Mouse (Mus musculus): ENCODE measurements at regions not wholly inside any gene's neighbourhood (a gene's known extent, or its start where the extent isn't known, plus 50 kb on each side); places are given as distances from the start of the nearest gene placed in this dataset.
A peak's percentile ranks its signal among the peaks of the same experiment; 100 is the strongest.

DNA sequence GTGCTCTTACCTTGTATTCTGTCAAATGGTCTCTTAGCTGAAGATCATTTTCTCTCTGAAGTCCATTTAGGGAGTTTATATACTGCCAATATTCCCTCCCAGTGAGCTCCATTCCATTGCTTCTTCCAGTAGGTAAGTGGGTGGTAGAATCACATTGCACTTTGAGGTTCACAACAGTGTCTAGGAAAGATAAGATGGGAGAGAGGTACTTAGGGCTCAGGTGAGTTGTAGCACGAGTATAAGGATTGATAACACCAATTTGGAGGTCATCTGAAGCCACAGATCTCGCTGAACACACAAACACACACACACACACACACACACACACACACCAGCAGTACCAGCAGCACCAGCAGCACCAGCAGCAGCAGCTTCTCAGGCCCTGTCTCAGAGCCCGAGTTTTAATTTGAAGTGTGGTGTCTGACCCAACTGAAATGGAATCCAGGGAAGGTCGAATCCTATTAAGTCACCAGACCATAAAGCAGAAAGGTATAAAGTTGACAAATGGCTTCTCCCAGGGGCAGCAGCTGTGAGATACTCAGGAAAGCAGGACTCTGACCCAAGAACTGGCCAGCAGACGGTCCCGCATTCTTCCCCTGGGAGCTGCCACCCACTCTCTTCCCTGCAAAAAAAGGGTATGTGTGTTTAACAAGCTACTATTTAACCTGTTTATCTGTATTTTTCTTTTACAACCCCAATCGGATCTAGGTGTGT is 561.9 kb upstream of the Cdh11 start:
- no peaks in the 10 kb centered on the region for H3K27me3 ChIP-seq (ENCODE audit: insufficient read depth, low read length)
- H3K9ac ChIP-seq = no peak overlapping the region
- 43% methylated on average over 7 of the region's 7 CpGs for WGBS
- TF ChIP-seq CTCF (IDR thresholded peaks at IDR 0.05; ENCODE audit: low read depth) = no peak
- ATAC-seq (ENCODE audit: insufficient read depth) (no peak), DNase-seq (no peak)
- H3K4me2 ChIP-seq = no peak overlapping the region
- no peak overlapping the region for H3K27ac ChIP-seq (ENCODE audit: low read depth)
- H3K4me1 ChIP-seq (ENCODE audit: insufficient read depth) = no peaks in the 10 kb centered on the region
- no peaks in the 10 kb centered on the region for H3K36me3 ChIP-seq (ENCODE audit: insufficient read depth)
- H3K4me3 ChIP-seq (ENCODE audit: low read depth, low read length) = no peak overlapping the region
- H3K9me3 ChIP-seq (ENCODE audit: low read depth, low read length) = no peaks in the 10 kb centered on the region

- no peak overlapping the region for H3K9ac ChIP-seq
- no peak for TF ChIP-seq CTCF (IDR thresholded peaks at IDR 0.05; ENCODE audit: low read depth)
- DNase-seq (peak; percentile 75), ATAC-seq (ENCODE audit: insufficient read depth) (peak; percentile 52; the same call in 1 of the 2 replicates)
- H3K36me3 ChIP-seq (ENCODE audit: insufficient read depth) = no peaks in the 10 kb centered on the region
- no peak overlapping the region for H3K4me3 ChIP-seq (ENCODE audit: low read depth, low read length)
- 44% methylated on average over 3 of the region's 3 CpGs for WGBS
- no peak overlapping the region for H3K4me2 ChIP-seq
- no peaks in the 10 kb centered on the region; the same call in 1 of the 2 replicates for H3K4me1 ChIP-seq (ENCODE audit: insufficient read depth)
- no peaks in the 10 kb centered on the region for H3K27me3 ChIP-seq (ENCODE audit: insufficient read depth, low read length)
- peak overlapping the region; percentile 24; the same call in 1 of the 2 replicates for H3K27ac ChIP-seq (ENCODE audit: low read depth)
- H3K9me3 ChIP-seq (ENCODE audit: low read depth, low read length) = no peaks in the 10 kb centered on the region
Measured at GRCm38 (mm10) chr8:103361713-103362112, 576.3 kb upstream of the Cdh11 start.

GRCm38 (mm10) chr8:103370394-103370793 is 585.0 kb upstream of the Cdh11 start:
- no peak overlapping the region for H3K4me2 ChIP-seq
- TF ChIP-seq CTCF (IDR thresholded peaks at IDR 0.05; ENCODE audit: low read depth) = no peak
- ATAC-seq (ENCODE audit: insufficient read depth) (no peak), DNase-seq (no peak)
- no peaks in the 10 kb centered on the region for H3K27me3 ChIP-seq (ENCODE audit: insufficient read depth, low read length)
- H3K9me3 ChIP-seq (ENCODE audit: low read depth, low read length) = no peaks in the 10 kb centered on the region
- H3K9ac ChIP-seq = no peak overlapping the region
- H3K4me1 ChIP-seq (ENCODE audit: insufficient read depth) = peaks cover 3% of the 10 kb centered on the region; the same call in 1 of the 2 replicates
- H3K27ac ChIP-seq (ENCODE audit: low read depth) = no peak overlapping the region
- 27% methylated on average over 2 of the region's 2 CpGs for WGBS
- H3K36me3 ChIP-seq (ENCODE audit: insufficient read depth) = no peaks in the 10 kb centered on the region
- H3K4me3 ChIP-seq (ENCODE audit: low read depth, low read length) = no peak overlapping the region

DNA sequence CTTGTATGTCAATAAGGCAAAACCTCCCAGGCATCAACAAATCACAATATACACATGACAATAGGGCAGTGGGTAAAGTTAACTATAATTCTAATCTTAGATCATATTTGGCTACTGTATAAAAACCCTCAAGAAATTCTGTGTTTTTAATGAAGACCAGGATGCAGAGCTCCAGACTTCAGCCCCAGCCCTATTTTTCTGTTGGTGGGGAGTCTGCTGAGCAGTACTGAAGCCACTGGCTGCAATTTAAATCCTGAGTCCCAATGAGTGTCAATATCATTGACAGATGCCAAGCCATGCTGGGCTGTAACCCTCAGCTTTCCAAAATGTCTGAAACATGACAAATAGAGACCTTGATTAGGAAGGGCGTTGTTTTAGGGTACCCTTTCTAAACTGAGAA is 587.6 kb upstream of the Cdh11 start:
- DNase-seq (peak; percentile 40), ATAC-seq (ENCODE audit: insufficient read depth) (no peak)
- WGBS = 39% methylated on average over 1 of the region's 1 CpGs

DNA sequence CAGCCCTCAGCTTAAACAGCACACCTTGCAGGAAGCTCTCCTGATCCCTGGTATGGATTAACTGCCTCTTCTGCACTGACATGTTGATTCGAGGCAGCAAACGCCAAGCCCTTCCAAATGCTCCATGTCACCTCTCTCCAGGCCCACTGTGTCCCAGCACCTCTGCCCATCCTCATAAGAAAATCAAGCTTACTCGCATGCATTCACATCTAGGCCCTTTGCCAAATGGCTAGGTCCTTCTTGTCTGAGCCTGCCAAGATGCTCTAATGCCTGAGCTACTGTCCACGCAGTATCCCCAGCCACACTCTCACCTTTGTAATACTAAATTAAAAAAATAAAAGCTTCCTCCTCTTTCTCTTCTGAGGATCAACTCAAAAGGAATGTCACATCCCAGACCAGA is 588.7 kb upstream of the Cdh11 start:
- WGBS = 57% methylated on average over 4 of the region's 4 CpGs
- H3K4me2 ChIP-seq = no peak overlapping the region
- TF ChIP-seq CTCF (IDR thresholded peaks at IDR 0.05; ENCODE audit: low read depth) = no peak
- no peaks in the 10 kb centered on the region for H3K36me3 ChIP-seq (ENCODE audit: insufficient read depth)
- ATAC-seq (ENCODE audit: insufficient read depth) (no peak), DNase-seq (peak; percentile 26)
- no peak overlapping the region for H3K4me3 ChIP-seq (ENCODE audit: low read depth, low read length)
- H3K9ac ChIP-seq = no peak overlapping the region
- no peaks in the 10 kb centered on the region for H3K27me3 ChIP-seq (ENCODE audit: insufficient read depth, low read length)
- H3K4me1 ChIP-seq (ENCODE audit: insufficient read depth) = 0 out of 2 replicates have a peak, but pooled peaks cover 3% of the 10 kb centered on the region
- no peaks in the 10 kb centered on the region for H3K9me3 ChIP-seq (ENCODE audit: low read depth, low read length)
- H3K27ac ChIP-seq (ENCODE audit: low read depth) = no peak overlapping the region

More for the DNA sequence above, 587.6 kb upstream of the Cdh11 start:
- H3K4me3 ChIP-seq (ENCODE audit: low read depth, low read length) = no peak overlapping the region
- no peak overlapping the region for H3K27ac ChIP-seq (ENCODE audit: low read depth)
- H3K4me1 ChIP-seq (ENCODE audit: insufficient read depth) = 0 out of 2 replicates have a peak, but pooled peaks cover 3% of the 10 kb centered on the region
- no peak overlapping the region for H3K4me2 ChIP-seq
- no peaks in the 10 kb centered on the region for H3K27me3 ChIP-seq (ENCODE audit: insufficient read depth, low read length)
- H3K36me3 ChIP-seq (ENCODE audit: insufficient read depth) = no peaks in the 10 kb centered on the region
- H3K9me3 ChIP-seq (ENCODE audit: low read depth, low read length) = no peaks in the 10 kb centered on the region
- no peak for TF ChIP-seq CTCF (IDR thresholded peaks at IDR 0.05; ENCODE audit: low read depth)
- H3K9ac ChIP-seq = no peak overlapping the region

DNA sequence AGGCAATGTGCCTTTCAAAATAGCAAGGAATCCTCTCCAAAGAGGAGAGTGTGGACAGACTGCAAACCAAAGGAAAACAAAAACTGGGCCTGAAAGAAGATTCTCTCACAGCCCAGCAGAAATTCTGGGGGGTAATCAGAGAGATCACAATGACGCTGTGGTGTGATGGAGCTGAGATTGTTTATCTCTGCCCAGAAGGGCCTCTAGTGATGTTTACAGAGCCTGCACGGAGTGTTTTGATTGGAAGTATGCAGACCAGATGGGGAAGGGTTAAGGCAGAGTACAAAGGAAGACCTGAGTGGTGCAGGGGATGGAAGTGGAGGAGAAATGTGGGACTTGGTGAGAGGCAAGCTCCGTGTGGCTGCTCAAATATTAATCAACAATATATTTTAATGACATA is 593.1 kb upstream of the Cdh11 start:
- Histone ChIP-seq H3K9me3 (ENCODE audit: low read depth, low read length) (no peaks in the 10 kb centered on the region), H3K27ac (ENCODE audit: low read depth) (no peak overlapping the region), H3K4me3 (ENCODE audit: low read depth, low read length) (no peak overlapping the region), H3K4me2 (no peak overlapping the region), H3K9ac (no peak overlapping the region), H3K27me3 (ENCODE audit: insufficient read depth, low read length) (no peaks in the 10 kb centered on the region), H3K4me1 (ENCODE audit: insufficient read depth) (0 out of 2 replicates have a peak, but pooled peaks cover 3% of the 10 kb centered on the region), H3K36me3 (ENCODE audit: insufficient read depth) (no peaks in the 10 kb centered on the region)
- DNase-seq = peak; percentile 59
- peak; percentile 67; the same call in 1 of the 2 replicates for ATAC-seq (ENCODE audit: insufficient read depth)
- WGBS = 8% methylated on average over 3 of the region's 3 CpGs
- no peak for TF ChIP-seq CTCF (IDR thresholded peaks at IDR 0.05; ENCODE audit: low read depth)

DNA sequence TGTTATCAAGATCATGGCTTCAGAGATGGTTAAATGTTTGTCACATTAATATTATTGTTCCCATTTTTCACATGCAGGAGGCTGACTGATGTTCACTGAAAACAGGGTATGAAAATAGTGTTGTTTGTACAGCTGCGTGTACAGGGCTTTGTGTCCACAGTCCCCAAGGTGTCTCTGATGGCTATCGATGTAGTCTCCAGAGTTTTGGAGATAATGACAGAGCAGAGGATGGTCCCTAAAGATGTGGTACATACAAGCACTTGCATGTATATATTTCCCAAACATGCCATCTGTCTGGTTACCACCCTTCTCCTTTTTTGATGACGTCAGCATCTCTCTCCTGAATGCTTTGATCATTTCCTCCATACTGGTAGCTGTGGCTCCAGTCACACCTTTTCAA is 596.1 kb upstream of the Cdh11 start:
- H3K4me3 ChIP-seq (ENCODE audit: low read depth, low read length) = no peak overlapping the region
- H3K4me2 ChIP-seq = no peak overlapping the region
- no peak for ATAC-seq (ENCODE audit: insufficient read depth)
- no peak for DNase-seq
- H3K27ac ChIP-seq (ENCODE audit: low read depth) = no peak overlapping the region
- no peak overlapping the region for H3K9ac ChIP-seq
- no peak for TF ChIP-seq CTCF (IDR thresholded peaks at IDR 0.05; ENCODE audit: low read depth)
- no peaks in the 10 kb centered on the region for H3K9me3 ChIP-seq (ENCODE audit: low read depth, low read length)
- no peaks in the 10 kb centered on the region for H3K27me3 ChIP-seq (ENCODE audit: insufficient read depth, low read length)
- no peaks in the 10 kb centered on the region for H3K4me1 ChIP-seq (ENCODE audit: insufficient read depth)
- 40% methylated on average over 3 of the region's 3 CpGs for WGBS
- no peaks in the 10 kb centered on the region for H3K36me3 ChIP-seq (ENCODE audit: insufficient read depth)
